Mouse (Mus musculus): Measurements from ENCODE around the gene Plagl1.

DNA sequence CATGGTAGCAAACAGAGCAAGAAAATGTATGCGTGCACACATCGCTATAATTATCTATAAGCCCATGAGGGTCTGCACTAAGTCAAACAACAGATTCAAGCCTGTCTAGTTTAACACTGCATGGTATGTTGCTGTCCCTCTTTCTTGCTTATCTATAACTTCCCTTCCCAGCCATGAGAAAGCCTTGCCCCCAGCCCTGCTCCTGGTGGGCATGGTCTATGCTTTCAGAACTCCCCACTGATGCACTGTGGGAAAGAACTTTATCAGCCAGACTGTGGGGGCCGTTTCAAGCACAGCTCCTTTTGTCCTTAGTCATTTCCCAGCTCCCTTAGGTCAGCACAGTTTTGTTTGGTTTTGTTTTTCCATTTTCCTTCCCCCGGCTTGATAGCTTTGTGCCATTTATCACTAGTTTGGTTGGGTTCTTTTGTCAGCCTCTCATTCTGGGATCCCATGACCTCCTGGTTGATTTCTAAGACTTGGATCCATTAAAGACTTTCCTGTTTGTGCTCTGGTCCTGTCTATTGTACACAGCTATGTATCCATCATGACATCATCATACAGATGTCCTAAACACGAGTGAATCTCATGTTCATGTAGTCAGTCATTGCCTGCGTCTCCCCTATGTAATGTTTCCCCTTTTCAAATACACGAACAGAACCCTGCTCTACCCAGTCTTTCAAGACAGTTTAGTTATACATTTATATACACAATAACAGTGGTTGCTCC lies 16.7 kb downstream of the Plagl1 start:
- TF ChIP-seq HCFC1 (IDR thresholded peaks at IDR 0.05; ENCODE audit: borderline replicate concordance, insufficient read depth, low read length) (no peak), ZNF384 (IDR thresholded peaks at IDR 0.05; ENCODE audit: low read depth, low read length) (no peak), CHD2 (IDR thresholded peaks at IDR 0.05; ENCODE audit: low read depth, low read length) (no peak), ZC3H11A (IDR thresholded peaks at IDR 0.05; ENCODE audit: borderline replicate concordance, low read depth, low read length) (no peak), MAFK (IDR thresholded peaks at IDR 0.05; ENCODE audit: insufficient read depth, low read depth, low read length) (no peak)

All from ES-E14 (cell line).